Mouse (Mus musculus) C2C12 (cell line): Measurements from ENCODE around the gene Itm2c.

Experiments
- CEBPB ChIP-seq: IDR thresholded peaks from one replicate; pipeline ENCODE4 v1.6.1; 2011; ENCODE audit warnings: low read depth, mild to moderate bottlenecking, control low read depth, moderate library complexity
- CTCF ChIP-seq: IDR thresholded peaks from one replicate; pipeline ENCODE4 v1.5.1; 2011; ENCODE audit not compliant: control insufficient read depth, insufficient read depth, insufficient read length
- MAX ChIP-seq: IDR thresholded peaks from one replicate; pipeline ENCODE4 v1.6.1; 2011; ENCODE audit warnings: mild to moderate bottlenecking, control low read depth
- MYOD1 ChIP-seq: IDR thresholded peaks from one replicate; pipeline ENCODE4 v1.6.1; 2011; ENCODE audit warnings: low read depth; ENCODE audit not compliant: control insufficient read depth, insufficient read length
- USF1 ChIP-seq: IDR thresholded peaks from one replicate; pipeline ENCODE4 v1.6.1; 2011; ENCODE audit warnings: low read depth, mild to moderate bottlenecking, control low read depth, moderate library complexity

- no peak for TF ChIP-seq CTCF
- TF ChIP-seq MYOD1, result no peak
- no peak for TF ChIP-seq MAX
- no peak for TF ChIP-seq USF1
- no peak for TF ChIP-seq CEBPB
Measured at GRCm38 (mm10) chr1:85895391-85895837, 1.3 kb downstream of the Itm2c start.
